8 mouse cellular contexts compared by ENCODE assay signal in the genomic region with DNA sequence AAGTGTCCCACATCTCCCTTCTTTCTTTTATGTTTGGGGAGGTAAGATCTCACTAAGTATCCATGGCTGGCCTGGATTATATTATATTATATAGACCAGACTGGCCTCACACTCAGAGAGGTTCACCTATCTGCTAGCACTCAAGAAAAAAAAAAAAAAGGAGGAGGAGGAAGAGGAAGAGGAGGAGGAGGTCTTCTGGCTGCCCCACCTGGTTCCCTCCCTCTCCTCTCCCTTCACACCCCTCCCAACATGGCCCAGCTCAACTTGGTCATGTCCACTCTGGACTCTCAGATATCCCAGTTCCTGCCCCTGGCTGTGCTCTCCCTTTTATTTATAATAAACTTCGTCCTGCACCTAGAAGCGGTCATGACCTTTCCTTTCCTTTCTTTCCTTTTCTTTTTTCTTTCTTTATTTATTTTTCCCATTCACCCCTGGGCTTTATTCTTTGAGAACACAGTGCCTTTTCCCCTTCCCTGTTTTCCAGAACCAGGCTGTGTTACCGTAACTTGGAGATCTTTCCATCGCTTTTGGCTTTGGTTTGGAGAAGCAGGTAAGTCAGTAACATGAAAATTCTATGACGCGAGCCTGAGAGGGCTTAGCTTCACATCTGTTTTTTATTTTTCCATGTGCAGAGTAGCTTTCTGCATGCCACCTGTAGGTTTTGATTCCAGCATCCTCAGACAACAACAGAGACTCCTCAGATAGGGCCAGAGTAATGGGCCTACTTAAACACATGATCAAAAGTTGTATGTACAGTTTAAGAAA. TPM values are rescaled to one million over a fixed set of nuclear protein-coding genes. Genes with fewer than 3 reads are reported as not detected.
DNase-seq lines count a peak whose midpoint lies in the region; ATAC-seq and TF ChIP-seq lines count a peak whose summit lies in the region.

TSS of gene Itga6 (plus strand) at position 7 of the 765 bp plus-strand sequence.

- H3K27me3 ChIP-seq in C2C12 (ENCODE audit: control insufficient read depth, insufficient read depth, insufficient read length) (no peaks in the 10 kb centered on the region), E14TG2a.4 (ENCODE audit: insufficient read depth, low read length) (no peaks in the 10 kb centered on the region)
- no peaks in the 10 kb centered on the region for H3K27me3 ChIP-seq in forebrain, embryonic 12.5 days
- H3K27me3 ChIP-seq in limb, embryonic 15.5 days: no peaks in the 10 kb centered on the region

- DNase-seq in B cell, adult 2 months: no peak
- DNase-seq in cerebellum, adult 18-20 months: no peak
- DNase-seq in right cerebral cortex, postnatal 14 days: no peak

- H3ac ChIP-seq in C2C12 (ENCODE audit: control insufficient read depth, insufficient read length, low read depth): no peak within 1 kb of the TSS

- TF ChIP-seq CTCF in C2C12 (IDR thresholded peaks at IDR 0.05; ENCODE audit: control insufficient read depth, insufficient read depth, insufficient read length) (no peak), E14TG2a.4 (conservative IDR thresholded peaks at IDR 0.05; ENCODE audit: low read length) (no peak)

- H3K79me2 ChIP-seq in C2C12 (ENCODE audit: control insufficient read depth, insufficient read depth): no peaks in the 10 kb centered on the region

- H3K36me3 ChIP-seq in C2C12 (ENCODE audit: control insufficient read depth, insufficient read depth) (no peaks in the 10 kb centered on the region), E14TG2a.4 (ENCODE audit: insufficient read depth, low read length) (peaks cover 39% of the 10 kb centered on the region)
- H3K36me3 ChIP-seq in forebrain, embryonic 12.5 days (replicated peaks): no peaks in the 10 kb centered on the region
- H3K36me3 ChIP-seq in limb, embryonic 15.5 days: no peaks in the 10 kb centered on the region

- H3K27ac ChIP-seq in forebrain, embryonic 12.5 days: peak within 1 kb of the TSS; percentile 61
- no peak within 1 kb of the TSS for H3K27ac ChIP-seq in limb, embryonic 15.5 days

- no peak within 1 kb of the TSS for H3K4me3 ChIP-seq in C2C12 (ENCODE audit: insufficient read depth, poor library complexity, severe bottlenecking)
- peak within 1 kb of the TSS; percentile 75 for H3K4me3 ChIP-seq in E14TG2a.4 (replicated peaks; ENCODE audit: low read length)
- H3K4me3 ChIP-seq in forebrain, embryonic 12.5 days (replicated peaks): no peak within 1 kb of the TSS
- no peak within 1 kb of the TSS for H3K4me3 ChIP-seq in limb, embryonic 15.5 days

- H3K9ac ChIP-seq in forebrain, embryonic 12.5 days: no peak within 1 kb of the TSS
- no peak within 1 kb of the TSS for H3K9ac ChIP-seq in limb, embryonic 15.5 days

- H3K79me3 ChIP-seq in C2C12 (ENCODE audit: low read depth): no peaks in the 10 kb centered on the region

- ATAC-seq in forebrain, embryonic 12.5 days (ENCODE audit: low FRiP score): no peak
- ATAC-seq in hematopoietic stem cell, adult 5-6 weeks (replicated peaks in 1 of 2; ENCODE audit: insufficient read depth in 1 of 2, low FRiP score in 2 of 2, low TSS enrichment in 1 of 2, low read depth in 1 of 2, poor library complexity in 2 of 2, severe bottlenecking in 2 of 2): no peak
- no peak for ATAC-seq in limb, embryonic 15.5 days (ENCODE audit: insufficient number of reproducible peaks, low FRiP score, low TSS enrichment, low read depth)

- no peaks in the 10 kb centered on the region for H3K9me3 ChIP-seq in E14TG2a.4 (ENCODE audit: low read length)
- no peaks in the 10 kb centered on the region for H3K9me3 ChIP-seq in forebrain, embryonic 12.5 days
- no peaks in the 10 kb centered on the region for H3K9me3 ChIP-seq in limb, embryonic 15.5 days

- 52% methylated on average over 6 of the region's 6 CpGs for WGBS in forebrain, embryonic 12.5 days
- WGBS in limb, embryonic 15.5 days: 37% methylated on average over 6 of the region's 6 CpGs

- peaks cover 79% of the 10 kb centered on the region for H3K4me1 ChIP-seq in E14TG2a.4 (replicated peaks; ENCODE audit: low read depth, low read length)
- H3K4me1 ChIP-seq in forebrain, embryonic 12.5 days: peaks cover 54% of the 10 kb centered on the region
- peaks cover 8% of the 10 kb centered on the region; the same call in 1 of the 2 replicates for H3K4me1 ChIP-seq in limb, embryonic 15.5 days

- peak within 1 kb of the TSS; percentile 31 for H3K4me2 ChIP-seq in forebrain, embryonic 12.5 days
- no peak within 1 kb of the TSS for H3K4me2 ChIP-seq in limb, embryonic 15.5 days

TF ChIP-seq in C2C12, 6 proteins besides CTCF, POLR2A, EP300 and RAD21:
- TF ChIP-seq CEBPB (IDR thresholded peaks at IDR 0.05; ENCODE audit: low read depth) (no peak), USF1 (IDR thresholded peaks at IDR 0.05; ENCODE audit: low read depth) (no peak), MYOD1 (IDR thresholded peaks at IDR 0.05; ENCODE audit: control insufficient read depth, insufficient read length, low read depth) (no peak)

RNA-seq across cellular contexts. Expression of gene Itga6, which starts in this region (rescaled TPM):
- polyA plus RNA-seq in C2C12 (2012; fragmentation: generic; extraction: Trizol): 33.1 TPM
- 47.1 and 48.3 TPM in 2 replicates for polyA plus RNA-seq in forebrain, embryonic 12.5 days (2016; fragmentation: Nextera tagmentation; extraction: Ambion mirVana)
- total RNA-seq in hematopoietic stem cell, adult 5-6 weeks (2017): 84.7 and 89.4 TPM in 2 replicates
- 38.5 and 47.2 TPM in 2 replicates for polyA plus RNA-seq in limb, embryonic 15.5 days (2015; fragmentation: Nextera tagmentation; extraction: Ambion mirVana)
